Mouse (Mus musculus) forebrain, postnatal 0 days (tissue): ENCODE data around the gene Med17. TPM values are rescaled to one million over a fixed set of nuclear protein-coding genes. Genes with fewer than 3 reads are reported as not detected.
"Not testable (repeated sequence)": the region's sequence is repeated elsewhere in the genome, so short reads cannot be mapped to it uniquely, and the experiment has no call there.

Experiments used
- ATAC-seq: fragments of 200-750 bp; cut with Nextera tagmentation; 2 replicates; pipeline ENCODE4 v1.8.0; 2017; ENCODE audit warnings: mild to moderate bottlenecking, moderate library complexity
- DNase-seq: peaks from one replicate; pipeline ENCODE4 v3.0.0-alpha.2; 2015
- H3K27ac ChIP-seq: fragments of 300-500 bp; sonication (generic); 2 replicates; pipeline ENCODE4 v1.5.1; 2014; ENCODE audit warnings: low read depth, mild to moderate bottlenecking, antibody characterized with exemption, low read length, moderate library complexity, mixed read lengths
- H3K27me3 ChIP-seq: fragments of 300-500 bp; sonication (generic); 2 replicates; pipeline ENCODE4 v1.6.1; 2014; ENCODE audit warnings: mild to moderate bottlenecking, low read length, mixed read lengths; ENCODE audit not compliant: insufficient read depth
- H3K36me3 ChIP-seq: fragments of 300-500 bp; sonication (generic); 2 replicates; pipeline ENCODE4 v1.6.1; 2014; ENCODE audit warnings: mild to moderate bottlenecking, moderate library complexity; ENCODE audit not compliant: insufficient read depth
- H3K4me1 ChIP-seq: fragments of 300-500 bp; sonication (generic); 2 replicates; pipeline ENCODE4 v1.6.1; 2014; ENCODE audit warnings: antibody characterized with exemption; ENCODE audit not compliant: insufficient read depth
- H3K4me2 ChIP-seq: fragments of 300-500 bp; sonication (generic); 2 replicates; pipeline ENCODE4 v1.6.1; 2014; ENCODE audit warnings: low read depth, mild to moderate bottlenecking, moderate library complexity
- H3K4me3 ChIP-seq: fragments of 300-500 bp; sonication (generic); 2 replicates; pipeline ENCODE4 v1.5.1; 2014; ENCODE audit warnings: low read depth, low read length, mixed read lengths
- H3K9ac ChIP-seq: fragments of 300-500 bp; sonication (generic); 2 replicates; pipeline ENCODE4 v1.6.1; 2014; ENCODE audit warnings: mild to moderate bottlenecking
- H3K9me3 ChIP-seq: fragments of 300-500 bp; sonication (generic); 2 replicates; pipeline ENCODE4 v1.6.1; 2016; ENCODE audit warnings: low read length
- CTCF ChIP-seq: sonication (generic); IDR thresholded peaks from 2 replicates; pipeline ENCODE4 v1.5.1; 2016; ENCODE audit warnings: antibody characterized with exemption, control low read depth, low read depth
- WGBS: fragments of 180-500 bp; shearing (Covaris S2); extraction: QIAGEN DNeasy Blood & Tissue Kit; methylation state at CpG from one replicate; pipeline ENCODE4 v1.1.7; 2014; 5-methylcytosine and 5-hydroxymethylcytosine counted together
- polyA plus RNA-seq: library from polyadenylated mRNA; unstranded; fragments of >200 nt; fragmentation: Nextera tagmentation; extraction: Ambion mirVana; gene quantifications from 2 replicates; pipeline ENCODE4 v1.2.1, GENCODE M21; 2015
- total RNA-seq: library from RNA; depleted of rRNA; stranded (reverse); fragments of >200 nt; gene quantifications from 2 replicates; pipeline ENCODE4 v1.2.3, GENCODE M21; 2014

Gene Med17
- total and polyA plus RNA-seq, 2 experiments from 2014 or later = 23.3 to 30.9 TPM

GRCm38 (mm10) chr9:15305503-15306397 lies 26.0 kb upstream of the Med17 start, which contains the start of gene Taf1d:
Gene Taf1d (plus strand): TSS chr9:15306214.
- Histone ChIP-seq H3K36me3 (peaks cover 17% of the 10 kb centered on the region), H3K4me1 (peaks cover 15% of the 10 kb centered on the region), H3K4me2 (peak within 1 kb of the TSS; percentile 83), H3K27me3 (no peaks in the 10 kb centered on the region), H3K4me3 (peak within 1 kb of the TSS; percentile 84), H3K27ac (peak within 1 kb of the TSS; percentile 90), H3K9me3 (no peaks in the 10 kb centered on the region), H3K9ac (peak within 1 kb of the TSS; percentile 92)
- ATAC-seq (peak; percentile 98), DNase-seq (peak; percentile 95)
- 14% methylated on average over 45 of the region's 45 CpGs for WGBS
- no peak for TF ChIP-seq CTCF

- Histone ChIP-seq H3K4me3 (no peak overlapping the region), H3K9me3 (no peaks in the 10 kb centered on the region), H3K27ac (no peak overlapping the region), H3K36me3 (no peaks in the 10 kb centered on the region), H3K4me1 (peaks cover 9% of the 10 kb centered on the region), H3K4me2 (no peak overlapping the region), H3K9ac (no peak overlapping the region), H3K27me3 (no peaks in the 10 kb centered on the region)
- 75% methylated on average over 2 of the region's 2 CpGs for WGBS
- DNase-seq (no peak), ATAC-seq (no peak)
- TF ChIP-seq CTCF = no peak
These were observed 23.1 kb upstream of the Med17 start for GRCm38 (mm10) chr9:15302881-15303280.

- not testable (repeated sequence) for H3K9me3 ChIP-seq, H3K9ac ChIP-seq, DNase-seq, H3K4me3 ChIP-seq, H3K4me2 ChIP-seq, H3K36me3 ChIP-seq, H3K27me3 ChIP-seq, ATAC-seq, H3K4me1 ChIP-seq, H3K27ac ChIP-seq
- WGBS = 79% methylated on average over 6 of the region's 6 CpGs
These were observed 22.3 kb upstream of the Med17 start for GRCm38 (mm10) chr9:15302006-15302405.

GRCm38 (mm10) chr9:15301399-15301798 lies 21.7 kb upstream of the Med17 start:
- ATAC-seq (no peak), DNase-seq (no peak)
- no peak overlapping the region for H3K4me3 ChIP-seq
- no peak overlapping the region for H3K4me2 ChIP-seq
- no peak overlapping the region for H3K9ac ChIP-seq
- H3K27ac ChIP-seq = no peak overlapping the region
- TF ChIP-seq CTCF = no peak
- no peaks in the 10 kb centered on the region for H3K9me3 ChIP-seq
- H3K27me3 ChIP-seq = no peaks in the 10 kb centered on the region
- 41% methylated on average over 6 of the region's 6 CpGs for WGBS
- H3K4me1 ChIP-seq = no peaks in the 10 kb centered on the region; the same call in 1 of the 2 replicates
- H3K36me3 ChIP-seq = 0 out of 2 replicates have a peak, but pooled peaks cover under 1% of the 10 kb centered on the region

GRCm38 (mm10) chr9:15300056-15300455 lies 20.3 kb upstream of the Med17 start:
- no peaks in the 10 kb centered on the region for H3K27me3 ChIP-seq
- H3K9me3 ChIP-seq = no peaks in the 10 kb centered on the region
- no peaks in the 10 kb centered on the region; the same call in 1 of the 2 replicates for H3K4me1 ChIP-seq
- TF ChIP-seq CTCF = no peak
- ATAC-seq = no peak
- no peak overlapping the region for H3K4me2 ChIP-seq
- H3K4me3 ChIP-seq = no peak overlapping the region
- H3K36me3 ChIP-seq = peaks cover 7% of the 10 kb centered on the region; the same call in 1 of the 2 replicates
- WGBS = 90% methylated on average over 5 of the region's 5 CpGs
- no peak overlapping the region for H3K27ac ChIP-seq
- no peak for DNase-seq
- no peak overlapping the region for H3K9ac ChIP-seq

- H3K4me1 ChIP-seq = no peaks in the 10 kb centered on the region; the same call in 1 of the 2 replicates
These were observed 18.7 kb upstream of the Med17 start for GRCm38 (mm10) chr9:15298451-15298850.

GRCm38 (mm10) chr9:15297112-15297511 lies 17.4 kb upstream of the Med17 start:
- no peaks in the 10 kb centered on the region for H3K27me3 ChIP-seq
- WGBS = 85% methylated on average over 7 of the region's 7 CpGs
- no peaks in the 10 kb centered on the region; the same call in 1 of the 2 replicates for H3K4me1 ChIP-seq
- H3K9me3 ChIP-seq = no peaks in the 10 kb centered on the region
- no peak for ATAC-seq
- no peak overlapping the region for H3K4me3 ChIP-seq
- no peak overlapping the region for H3K9ac ChIP-seq
- TF ChIP-seq CTCF = no peak
- H3K4me2 ChIP-seq = no peak overlapping the region
- no peak overlapping the region for H3K27ac ChIP-seq
- peaks cover 13% of the 10 kb centered on the region; the same call in 1 of the 2 replicates for H3K36me3 ChIP-seq
- DNase-seq = no peak

More at GRCm38 (mm10) chr9:15298451-15298850, 18.7 kb upstream of the Med17 start:
- DNase-seq = no peak
- TF ChIP-seq CTCF = no peak
- Histone ChIP-seq H3K9ac (no peak overlapping the region), H3K4me3 (no peak overlapping the region), H3K27me3 (no peaks in the 10 kb centered on the region), H3K36me3 (peaks cover 10% of the 10 kb centered on the region; the same call in 1 of the 2 replicates), H3K9me3 (no peaks in the 10 kb centered on the region), H3K27ac (no peak overlapping the region), H3K4me2 (no peak overlapping the region)
- 79% methylated on average over 2 of the region's 2 CpGs for WGBS
- ATAC-seq = no peak
